Mouse (Mus musculus): ENCODE measurements around the gene Zxdc.

- TF ChIP-seq KAT2A (conservative IDR thresholded peaks at IDR 0.05; ENCODE audit: low read depth, low read length) (no peak), MAFK (IDR thresholded peaks at IDR 0.05; ENCODE audit: borderline replicate concordance, low read depth, low read length) (no peak), CHD1 (IDR thresholded peaks at IDR 0.05; ENCODE audit: low read depth, low read length) (no peak)
Measured at GRCm38 (mm10) chr6:90342343-90342742, 26.9 kb upstream of the Zxdc start.

All from MEL (cell line).